Mouse (Mus musculus) CH12.LX (cell line): Measurements from ENCODE around the gene Pmepa1. TPM values are rescaled to one million over a fixed set of nuclear protein-coding genes. Genes with fewer than 3 reads are reported as not detected.

Source experiments
- DNase-seq: peaks from one replicate; pipeline ENCODE4 v3.0.0-alpha.2; 2013; ENCODE audit errors: extremely low read depth
- H3K27ac ChIP-seq: 2 replicates; pipeline ENCODE4 v1.5.1; 2012; ENCODE audit warnings: low read depth, mild to moderate bottlenecking, control low read depth, moderate library complexity; ENCODE audit not compliant: insufficient read depth
- H3K27me3 ChIP-seq: replicated peaks from 2 replicates; pipeline ENCODE3; 2012; ENCODE audit warnings: inconsistent platforms
- H3K36me3 ChIP-seq, 2 experiments: replicated peaks in 1 of 2; 2 replicates each; pipeline versions ENCODE3 to v1.6.1; 2012; ENCODE audit warnings: inconsistent platforms in 1 of 2, low read length in 1 of 2, mild to moderate bottlenecking in 1 of 2, mixed read lengths in 1 of 2, moderate library complexity in 1 of 2; ENCODE audit not compliant: control insufficient read depth in 1 of 2, insufficient read depth in 1 of 2
- H3K4me1 ChIP-seq, 2 experiments: 2 replicates each; pipeline ENCODE4 v1.6.1; 2012; ENCODE audit warnings: inconsistent platforms in 1 of 2, moderate library complexity in 1 of 2; ENCODE audit not compliant: insufficient read depth in 2 of 2, control insufficient read depth in 1 of 2
- H3K4me2 ChIP-seq: 2 replicates; pipeline ENCODE4 v1.6.1; 2012; ENCODE audit warnings: low read depth, mild to moderate bottlenecking, control low read depth; ENCODE audit not compliant: poor library complexity, insufficient read depth, severe bottlenecking
- H3K4me3 ChIP-seq, 3 experiments: fragments of 150-350 bp in 1 of 3; sonication (generic) in 1 of 3; replicated peaks in 1 of 3; 2 replicates each; pipeline versions ENCODE3 to v1.5.1; 2011 to 2012; ENCODE audit warnings: low read depth in 2 of 3, low read length in 2 of 3, mild to moderate bottlenecking in 2 of 3, moderate library complexity in 2 of 3, control low read depth in 1 of 3, improper control_type of control experiment in 1 of 3, inconsistent platforms in 1 of 3, mixed read lengths in 1 of 3; ENCODE audit not compliant: poor library complexity in 1 of 3
- H3K79me2 ChIP-seq: replicated peaks from 2 replicates; pipeline ENCODE4 v1.6.1; 2012; ENCODE audit warnings: mild to moderate bottlenecking, moderate library complexity; ENCODE audit not compliant: control insufficient read depth, poor library complexity, insufficient read depth, severe bottlenecking; ENCODE audit errors: extremely low read depth
- H3K9ac ChIP-seq: 2 replicates; pipeline ENCODE4 v1.6.1; 2012; ENCODE audit warnings: low read depth, mild to moderate bottlenecking, control low read depth, moderate library complexity; ENCODE audit not compliant: insufficient read depth
- H3K9me3 ChIP-seq: replicated peaks from 2 replicates; pipeline ENCODE3; 2012; ENCODE audit warnings: low read length, inconsistent platforms, mixed read lengths
- CHD2 ChIP-seq: IDR thresholded peaks from 2 replicates; pipeline ENCODE4 v1.6.1; 2011; ENCODE audit warnings: low read length, improper control_type of control experiment
- CTCF ChIP-seq, 2 experiments: IDR thresholded peaks in 1 of 2; conservative IDR thresholded peaks in 1 of 2; 2 replicates each; pipeline ENCODE4 v1.5.1; 2011 to 2012; ENCODE audit warnings: low read depth in 2 of 2, low read length in 2 of 2, improper control_type of control experiment in 1 of 2, inconsistent platforms in 1 of 2, mild to moderate bottlenecking in 1 of 2, moderate library complexity in 1 of 2
- HCFC1 ChIP-seq: IDR thresholded peaks from 2 replicates; pipeline ENCODE4 v1.6.1; 2012; ENCODE audit warnings: low read depth, mild to moderate bottlenecking, inconsistent platforms, low read length, improper control_type of control experiment
- MEF2A ChIP-seq: IDR thresholded peaks from 2 replicates; pipeline ENCODE4 v1.6.1; 2014; ENCODE audit warnings: low read depth, mild to moderate bottlenecking, inconsistent platforms, low read length, improper control_type of control experiment, borderline replicate concordance
- MXI1 ChIP-seq: IDR thresholded peaks from 2 replicates; pipeline ENCODE4 v1.6.1; 2011; ENCODE audit warnings: mild to moderate bottlenecking, low read depth, low read length, improper control_type of control experiment
- PAX5 ChIP-seq: IDR thresholded peaks from 2 replicates; pipeline ENCODE4 v1.6.1; 2012; ENCODE audit warnings: low read length, inconsistent platforms, mixed read lengths
- POLR2A ChIP-seq: IDR thresholded peaks from 2 replicates; pipeline ENCODE4 v1.6.1; 2011; ENCODE audit warnings: low read depth, mild to moderate bottlenecking, improper control_type of control experiment, low read length
- POLR2AphosphoS2 ChIP-seq: IDR thresholded peaks from 2 replicates; pipeline ENCODE4 v1.6.1; 2011; ENCODE audit warnings: low read depth, low read length, improper control_type of control experiment
- SMC3 ChIP-seq: IDR thresholded peaks from 2 replicates; pipeline ENCODE4 v1.6.1; 2011; ENCODE audit warnings: low read depth, low read length, improper control_type of control experiment
- TCF12 ChIP-seq: IDR thresholded peaks from 2 replicates; pipeline ENCODE4 v1.6.1; 2014; ENCODE audit warnings: low read depth, mild to moderate bottlenecking, inconsistent platforms, low read length, improper control_type of control experiment
- UBTF ChIP-seq: IDR thresholded peaks from 2 replicates; pipeline ENCODE4 v1.6.1; 2012; ENCODE audit warnings: low read depth, mild to moderate bottlenecking, inconsistent platforms, low read length, improper control_type of control experiment, moderate library complexity
- ZMIZ1 ChIP-seq: IDR thresholded peaks from 2 replicates; pipeline ENCODE4 v1.6.1; 2012; ENCODE audit warnings: low read depth, mild to moderate bottlenecking, inconsistent platforms, low read length, improper control_type of control experiment
- ZNF384 ChIP-seq: IDR thresholded peaks from 2 replicates; pipeline ENCODE4 v1.6.1; 2012; ENCODE audit warnings: low read depth, low read length, improper control_type of control experiment, inconsistent platforms
- dilution Hi-C: fragments of 300-500 bp; cut with MboI; formaldehyde crosslinking; loops from 2 replicates; pipeline ENCODE4 v1.14.3; 2020; ENCODE audit warnings: low sequenced_read_pairs; ENCODE audit not compliant: extremely low pct_unique_long_range_greater_than_20kb, extremely low pct_ligation_motif_present
- in situ Hi-C: fragments of 300-500 bp; cut with MboI; formaldehyde crosslinking; loops from 3 replicates; pipeline ENCODE4 v1.14.3; 2019; ENCODE audit warnings: low sequenced_read_pairs, low pct_ligation_motif_present, low pct_unique_long_range_greater_than_20kb, mixed read lengths
- polyA plus RNA-seq: library from polyadenylated mRNA; unstranded; fragments of >175 nt; gene quantifications from 2 replicates; pipeline ENCODE4 v1.2.1, GENCODE M21; 2012; ENCODE audit warnings: low read depth; ENCODE audit not compliant: insufficient read length
- total RNA-seq, 2 experiments: library from RNA; depleted of rRNA; stranded (reverse); fragments of 300-350 nt in 1 of 2; fragments of >200 nt in 1 of 2; gene quantifications; 2 replicates each; pipeline ENCODE4 v1.2.3; 2012 to 2014

The Pmepa1 gene
- total and polyA plus RNA-seq, 3 experiments = 1.6 to 11.8 (median 9.9) TPM

GRCm38 (mm10) chr2:173182796-173183195 lies 93.5 kb downstream of the Pmepa1 start:
- Histone ChIP-seq H3K9ac (no peak overlapping the region), H3K4me3 (no peak overlapping the region), H3K36me3 (no peaks in the 10 kb centered on the region), H3K79me2 (no peaks in the 10 kb centered on the region), H3K4me1 (peaks cover 5 to 44% of the 10 kb centered on the region in 2 experiments; a peak in 3 of 4 replicates), H3K27ac (no peak overlapping the region)
- in situ Hi-C loops = loop anchor here (5.0 to 25.0 kb wide), 2 partner anchors 75 to 345 kb away; no protein-coding TSS in a partner anchor
- no peak for DNase-seq
- TF ChIP-seq TCF12 = no peak
- TF ChIP-seq CTCF (conservative IDR thresholded peaks at IDR 0.05 in 1 of 2, IDR thresholded peaks at IDR 0.05 in 1 of 2; ENCODE audit: low read depth in 2 of 2, low read length in 2 of 2) = peak in 1 of 2 experiments; percentile 26; a peak in 2 of 4 replicates
- TF ChIP-seq HCFC1 = no peak
- peak; percentile 31; the same call in 1 of the 2 replicates for TF ChIP-seq SMC3
- TF ChIP-seq, all 38 proteins: peak for 2
- dilution Hi-C loops = no loop called here
- Histone ChIP-seq H3K9me3 (no peaks in the 10 kb centered on the region), H3K4me2 (no peak overlapping the region), H3K27me3 (peaks cover 79% of the 10 kb centered on the region)

- H3K9me3 ChIP-seq = no peaks in the 10 kb centered on the region
- H3K4me2 ChIP-seq = no peak overlapping the region
- TF ChIP-seq MXI1 = no peak
- TF ChIP-seq ZMIZ1 = no peak
- TF ChIP-seq POLR2AphosphoS2 = no peak
- TF ChIP-seq CHD2 = no peak
- TF ChIP-seq POLR2A = no peak
- no peak for TF ChIP-seq PAX5
- H3K4me1 ChIP-seq = peaks cover 9 to 46% of the 10 kb centered on the region in 2 experiments
- H3K27ac ChIP-seq = no peak overlapping the region
- dilution Hi-C loops = no loop called here
- no peaks in the 10 kb centered on the region for H3K36me3 ChIP-seq
- no peaks in the 10 kb centered on the region for H3K79me2 ChIP-seq
- in situ Hi-C loops = loop anchor here (5.0 to 25.0 kb wide), 2 partner anchors 75 to 345 kb away; no protein-coding TSS in a partner anchor
- no peak overlapping the region for H3K4me3 ChIP-seq
- no peak overlapping the region for H3K9ac ChIP-seq
- no peak for DNase-seq
- H3K27me3 ChIP-seq = peaks cover 82% of the 10 kb centered on the region
Observed at GRCm38 (mm10) chr2:173181901-173182300, 94.4 kb downstream of the Pmepa1 start.

GRCm38 (mm10) chr2:173181486-173181885 lies 94.8 kb downstream of the Pmepa1 start:
- no peaks in the 10 kb centered on the region for H3K79me2 ChIP-seq
- H3K4me2 ChIP-seq = no peak overlapping the region
- no peak overlapping the region for H3K4me3 ChIP-seq
- H3K36me3 ChIP-seq = no peaks in the 10 kb centered on the region
- in situ Hi-C loops = loop anchor here (5.0 to 25.0 kb wide), 2 partner anchors 74 to 344 kb away; no protein-coding TSS in a partner anchor
- H3K27ac ChIP-seq = no peak overlapping the region
- peaks cover 84% of the 10 kb centered on the region for H3K27me3 ChIP-seq
- H3K9me3 ChIP-seq = no peaks in the 10 kb centered on the region
- peaks cover 10 to 43% of the 10 kb centered on the region in 2 experiments for H3K4me1 ChIP-seq
- TF ChIP-seq HCFC1 = no peak
- TF ChIP-seq MEF2A = no peak
- no peak for TF ChIP-seq UBTF
- TF ChIP-seq ZNF384 = no peak
- DNase-seq = no peak
- dilution Hi-C loops = no loop called here
- no peak overlapping the region for H3K9ac ChIP-seq
